Mouse (Mus musculus): ENCODE data around the gene Slc19a3. TPM values are rescaled to one million over a fixed set of nuclear protein-coding genes. Genes with fewer than 3 reads are reported as not detected.

Slc19a3 gene
- 0.80 and 0.91 TPM in 2 replicates for polyA plus RNA-seq (2012; rRNA removed)

DNA sequence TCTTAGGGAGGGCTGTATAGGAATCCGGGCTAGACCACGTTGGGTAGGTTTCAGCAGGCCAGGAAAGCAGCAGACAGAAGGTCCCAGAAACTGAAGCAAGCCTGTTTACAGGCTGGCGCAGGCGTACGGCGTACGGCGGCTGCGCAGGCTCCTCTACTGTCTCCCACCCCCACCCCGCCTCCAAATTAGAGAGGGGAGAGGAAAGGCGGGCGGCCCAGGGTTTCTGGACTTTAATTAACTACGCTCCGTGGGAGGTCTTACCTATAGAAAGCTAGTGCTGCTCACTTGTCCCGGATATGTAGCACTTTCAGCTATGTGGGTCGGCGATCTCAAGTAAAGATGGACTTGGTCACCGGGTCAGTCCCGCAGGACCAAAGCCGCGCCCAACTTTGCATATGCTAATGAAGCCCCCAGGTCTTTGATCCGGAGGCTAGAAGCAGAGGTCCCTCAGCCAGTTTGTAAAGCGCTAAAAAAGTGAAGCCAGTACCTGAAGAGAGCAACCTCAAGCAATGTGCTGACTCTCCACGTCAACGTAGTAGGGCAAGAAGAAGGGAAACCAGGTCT is at the start of gene Slc19a3:
Slc19a3 (minus strand) TSS at position 340 of the 564 bp plus-strand sequence.

DNA sequence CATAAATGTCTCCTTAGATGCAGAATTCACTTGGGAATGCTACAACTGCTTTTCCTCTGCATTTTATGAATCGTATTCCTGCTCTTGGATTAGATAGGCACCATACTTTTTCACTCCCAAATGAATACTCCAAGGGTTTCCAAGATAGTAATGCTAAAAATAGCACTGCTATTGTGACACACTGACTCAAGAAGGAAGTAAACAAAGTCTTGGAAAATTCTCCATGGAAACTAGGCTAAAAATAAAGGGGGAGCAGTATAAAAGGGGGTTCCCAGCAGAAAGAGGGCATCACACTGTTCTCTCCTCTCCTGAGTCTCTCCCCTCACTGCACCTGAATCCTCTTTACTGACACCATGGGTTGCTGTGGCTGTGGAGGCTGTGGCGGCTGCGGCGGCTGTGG is 22.4 kb upstream of the Slc19a3 start, which contains the start of gene Krtap28-13:
Krtap28-13 (plus strand) TSS at position 288 of the 400 bp plus-strand sequence.

DNA sequence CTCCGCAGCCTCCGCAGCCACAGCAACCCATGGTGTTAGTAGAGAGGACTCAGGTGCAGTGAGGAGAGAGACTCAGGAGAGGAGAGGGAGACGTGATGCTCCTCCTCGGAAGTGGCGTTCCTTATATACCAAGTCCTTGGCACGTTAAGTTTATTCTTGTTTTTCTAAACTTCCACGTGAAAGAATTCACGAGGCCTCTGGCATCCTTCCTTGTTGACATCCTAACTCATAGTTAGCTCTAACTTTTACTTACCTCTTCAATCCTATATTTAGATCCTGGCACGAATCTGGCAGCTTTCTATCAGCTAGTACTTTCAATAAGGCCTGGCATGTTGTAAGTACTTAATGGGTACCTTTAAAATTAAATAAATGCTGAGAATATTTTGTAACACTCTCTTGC is 21.0 kb upstream of the Slc19a3 start, which contains the start of gene A030005K14Rik:
A030005K14Rik (minus strand) TSS at position 101 of the 400 bp plus-strand sequence.

DNA sequence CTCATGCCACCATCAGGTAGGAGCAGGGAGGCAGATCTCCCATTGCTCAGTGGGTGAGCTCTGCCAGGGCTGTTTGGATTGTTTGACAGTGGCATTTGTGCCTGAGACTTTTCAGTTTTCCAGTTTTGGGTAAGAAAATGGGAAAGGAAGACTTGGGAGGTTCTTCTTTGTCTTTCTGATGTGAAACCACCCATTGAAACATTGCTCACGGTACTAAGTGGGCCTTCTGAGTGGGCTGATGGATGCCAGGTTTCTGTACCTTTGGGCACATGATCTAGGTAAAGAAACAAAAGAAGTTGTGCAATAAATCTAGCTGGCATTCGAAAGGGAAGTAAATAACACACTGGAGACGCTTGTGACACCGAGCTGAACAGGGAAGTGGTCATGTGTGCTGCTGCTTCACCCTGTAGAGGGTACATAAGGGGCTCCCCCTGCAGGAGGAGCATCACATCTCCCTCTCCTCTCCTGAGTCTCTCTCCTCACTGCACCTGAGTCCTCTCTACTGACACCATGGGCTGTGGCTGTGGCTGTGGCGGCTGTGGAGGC is 6.7 kb upstream of the Slc19a3 start, which contains the start of gene Gm47969:
Gm47969 (plus strand) TSS at position 51 of the 546 bp plus-strand sequence.

DNA sequence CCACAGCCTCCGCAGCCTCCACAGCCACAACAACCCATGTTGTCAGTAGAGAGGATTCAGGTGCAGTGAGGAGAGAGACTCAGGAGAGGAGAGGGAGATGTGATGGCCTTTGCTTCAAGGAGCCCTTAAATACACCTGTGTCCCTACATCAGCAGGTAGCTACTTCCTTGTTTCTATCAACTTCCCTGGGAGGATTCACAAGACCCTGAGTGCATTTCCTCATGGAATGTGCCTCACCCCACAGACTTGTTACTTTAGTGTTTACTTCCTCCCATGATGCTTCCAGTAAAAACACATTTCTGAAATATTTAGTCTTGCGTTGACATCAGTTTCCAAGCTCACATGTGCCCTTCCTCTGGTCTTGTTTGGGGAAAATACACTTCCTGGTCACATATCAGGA is 4.1 kb upstream of the Slc19a3 start, which contains the start of gene Krtap28-10:
Krtap28-10 (minus strand) TSS at position 101 of the 400 bp plus-strand sequence.

DNA sequence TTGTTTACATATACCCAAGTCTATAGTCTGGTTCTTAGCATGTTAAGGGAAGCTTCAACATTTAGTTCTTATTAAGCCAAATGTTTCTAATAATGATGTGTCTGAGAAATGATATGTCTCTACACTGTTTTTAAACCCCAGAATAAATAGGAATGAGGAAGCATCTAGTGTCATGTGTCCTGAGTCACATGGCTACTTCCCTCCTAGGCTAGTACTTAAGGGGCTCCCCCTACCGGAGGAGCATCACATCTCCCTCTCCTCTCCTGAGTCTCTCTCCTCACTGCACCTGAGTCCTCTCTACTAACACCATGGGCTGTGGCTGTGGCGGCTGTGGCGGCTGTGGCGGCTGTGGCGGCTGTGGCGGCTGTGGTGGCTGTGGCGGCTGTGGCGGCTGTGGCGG is 37.9 kb downstream of the Slc19a3 start, which contains the start of gene Gm47959:
Gm47959 (plus strand) TSS at position 243 of the 400 bp plus-strand sequence.

Other genes with a start within 250 kb of the Slc19a3 start
- 49.3 and 52.7 TPM in 2 replicates for gene Agfg1, start 199.0 kb downstream of the Slc19a3 start, polyA plus RNA-seq (2012; rRNA removed)
- 2.0 and 2.1 TPM in 2 replicates for gene A030005L19Rik, start 125.1 kb downstream of the Slc19a3 start, polyA plus RNA-seq (2012; rRNA removed)
- 0.16 and 0.23 TPM in 2 replicates for gene A030014E15Rik, start 113.5 kb downstream of the Slc19a3 start, polyA plus RNA-seq (2012; rRNA removed)
- gene Gm6217, start 107.0 kb downstream of the Slc19a3 start, polyA plus RNA-seq (2012; rRNA removed): not detected in 2 replicates
- not detected in 2 replicates for gene A030003K21Rik, start 95.1 kb downstream of the Slc19a3 start, polyA plus RNA-seq (2012; rRNA removed)
- not detected in 2 replicates for gene Gm7544, start 82.4 kb downstream of the Slc19a3 start, polyA plus RNA-seq (2012; rRNA removed)
- gene Gm47955, start 78.2 kb downstream of the Slc19a3 start, polyA plus RNA-seq (2012; rRNA removed): not detected in 2 replicates
- not detected in 2 replicates for gene Gm47959, start 37.9 kb downstream of the Slc19a3 start, polyA plus RNA-seq (2012; rRNA removed)
- gene Krtap28-10, start 4.0 kb upstream of the Slc19a3 start, polyA plus RNA-seq (2012; rRNA removed): not detected in 2 replicates
- 0.06 TPM in 1 of 2 replicates, not detected in the other for gene Gm47969, start 6.5 kb upstream of the Slc19a3 start, polyA plus RNA-seq (2012; rRNA removed)
- not detected in 2 replicates for gene A030005K14Rik, start 20.9 kb upstream of the Slc19a3 start, polyA plus RNA-seq (2012; rRNA removed)
- gene Krtap28-13, start 22.5 kb upstream of the Slc19a3 start, polyA plus RNA-seq (2012; rRNA removed): not detected in 2 replicates
- gene Ccl20, start 78.3 kb upstream of the Slc19a3 start, polyA plus RNA-seq (2012; rRNA removed): 0.21 TPM in 1 of 2 replicates, not detected in the other
- 3.1 and 3.3 TPM in 2 replicates for gene Daw1, start 121.3 kb upstream of the Slc19a3 start, polyA plus RNA-seq (2012; rRNA removed)

Measured in central nervous system, embryonic 14 days (tissue).